Comparison of ENCODE assay signal across 16 mouse cellular contexts in the genomic region with DNA sequence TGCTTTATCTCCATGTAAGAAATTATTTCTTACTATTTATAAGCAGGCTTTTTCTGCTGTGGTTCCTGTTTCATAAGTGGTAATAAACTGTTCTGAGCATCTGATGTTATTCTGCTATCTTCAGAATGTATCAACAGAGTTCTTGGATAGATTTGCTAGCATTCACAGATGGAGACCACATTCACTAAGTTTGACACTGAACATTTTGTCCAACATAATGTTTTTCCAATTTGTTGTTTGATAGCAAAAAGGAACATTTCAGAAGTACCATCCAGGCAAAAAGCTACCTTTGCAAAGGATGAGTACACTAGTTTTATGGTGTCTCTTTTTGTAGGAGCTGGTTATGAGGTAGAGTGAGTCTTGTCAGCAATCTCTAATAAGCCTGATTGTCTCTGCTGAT.
"Had no signal": no experiment of that assay in that cellular context is flagged by ENCODE, and none has a peak within 500 bp of the region (broad histone marks: within the 10 kb centered on the region; RNA-seq: fewer than 3 reads in every experiment).

No protein-coding gene starts in this region.

- H3K27ac ChIP-seq: lung, embryonic 15.5 days; macrophage; midbrain, embryonic 13.5 days; midbrain, embryonic 15.5 days; neural tube, embryonic 12.5 days had no signal

- H3K9ac ChIP-seq: liver, postnatal 0 days; lung, embryonic 15.5 days; midbrain, embryonic 13.5 days; midbrain, embryonic 15.5 days; neural tube, embryonic 12.5 days had no signal

- H3K4me2 ChIP-seq: lung, embryonic 15.5 days; midbrain, embryonic 11.5 days; midbrain, embryonic 13.5 days; midbrain, embryonic 15.5 days; neural tube, embryonic 12.5 days had no signal

- H3K4me1 ChIP-seq: lung, embryonic 15.5 days; megakaryocyte, embryonic 14.5 days; midbrain, embryonic 15.5 days; neural tube, embryonic 12.5 days had no signal

- H3K27me3 ChIP-seq: lung, embryonic 15.5 days; megakaryocyte, embryonic 14.5 days; midbrain, embryonic 13.5 days; midbrain, embryonic 15.5 days; neural tube, embryonic 12.5 days had no signal

- H3K9me3 ChIP-seq: lung, embryonic 15.5 days; megakaryocyte, embryonic 14.5 days; midbrain, embryonic 13.5 days; midbrain, embryonic 15.5 days; neural tube, embryonic 12.5 days had no signal

- H3K4me3 ChIP-seq: lung, embryonic 15.5 days; megakaryocyte, embryonic 14.5 days; midbrain, embryonic 13.5 days; midbrain, embryonic 15.5 days; neural tube, embryonic 12.5 days had no signal

- DNase-seq: liver, postnatal 0 days; lung, adult 2 months; lung, postnatal 14 days; lung, postnatal 36 days; right cerebral cortex, postnatal 14 days; thymus, adult 18-20 months; thymus, postnatal 14 days; thymus, postnatal 36 days had no signal

- H3K36me3 ChIP-seq: lung, embryonic 15.5 days; midbrain, embryonic 13.5 days; midbrain, embryonic 15.5 days; neural tube, embryonic 12.5 days had no signal

- ATAC-seq: liver, postnatal 0 days; lung, postnatal 0 days; midbrain, embryonic 13.5 days; midbrain, embryonic 15.5 days had no signal
